Mouse (Mus musculus) MEL-GATA-1-ER (cell line): ENCODE results near the gene Setd6.
A peak's percentile ranks its signal among the peaks of the same experiment; 100 is the strongest.

Experiments used
- DNase-seq: peaks from one replicate; pipeline ENCODE4 v3.0.0-alpha.2; 2012; ENCODE audit warnings: low read depth; ENCODE audit errors: extremely low read depth

Gene Setd6

GRCm38 (mm10) chr8:95715676-95716531 lies at the start of gene Setd6:
Gene Setd6, plus strand, starts transcription at chr8:95715881.
- DNase-seq = peak; percentile 73

- DNase-seq = no peak
Measured at GRCm38 (mm10) chr8:95668163-95668958, 47.3 kb upstream of the Setd6 start.

- DNase-seq = no peak
Measured at GRCm38 (mm10) chr8:95669967-95670366, 45.7 kb upstream of the Setd6 start.

GRCm38 (mm10) chr8:95671861-95672260 lies 43.8 kb upstream of the Setd6 start:
- no peak for DNase-seq

GRCm38 (mm10) chr8:95672811-95673210 lies 42.9 kb upstream of the Setd6 start:
- no peak for DNase-seq

GRCm38 (mm10) chr8:95676631-95677030 lies 39.0 kb upstream of the Setd6 start, which contains the start of gene Ndrg4:
Gene Ndrg4, plus strand, starts transcription at chr8:95676980.
- DNase-seq = no peak

- no peak for DNase-seq
Measured at GRCm38 (mm10) chr8:95677591-95678023, 38.1 kb upstream of the Setd6 start.

- DNase-seq = no peak
Measured at GRCm38 (mm10) chr8:95678024-95678611, 37.6 kb upstream of the Setd6 start.

GRCm38 (mm10) chr8:95688073-95688672 lies 27.5 kb upstream of the Setd6 start:
- DNase-seq = no peak

GRCm38 (mm10) chr8:95690929-95691541 lies 24.6 kb upstream of the Setd6 start:
- no peak for DNase-seq

- DNase-seq = no peak
Measured at GRCm38 (mm10) chr8:95694631-95695030, 21.1 kb upstream of the Setd6 start.

- no peak for DNase-seq
Measured at GRCm38 (mm10) chr8:95696661-95697060, 19.0 kb upstream of the Setd6 start.

- peak; percentile 43 for DNase-seq
Measured at GRCm38 (mm10) chr8:95697128-95697527, 18.6 kb upstream of the Setd6 start.

GRCm38 (mm10) chr8:95698179-95698578 lies 17.5 kb upstream of the Setd6 start:
- DNase-seq = no peak

GRCm38 (mm10) chr8:95700282-95700681 lies 15.4 kb upstream of the Setd6 start:
- DNase-seq = no peak

- DNase-seq = no peak
Measured at GRCm38 (mm10) chr8:95701809-95702208, 13.9 kb upstream of the Setd6 start.

- DNase-seq = peak; percentile 66
Measured at GRCm38 (mm10) chr8:95702480-95703446, 12.9 kb upstream of the Setd6 start.

GRCm38 (mm10) chr8:95703461-95704260 lies 12.0 kb upstream of the Setd6 start:
- no peak for DNase-seq

GRCm38 (mm10) chr8:95704538-95704937 lies 11.1 kb upstream of the Setd6 start:
- DNase-seq = no peak
